Mouse (Mus musculus): ENCODE measurements around the gene Lsamp.

DNA sequence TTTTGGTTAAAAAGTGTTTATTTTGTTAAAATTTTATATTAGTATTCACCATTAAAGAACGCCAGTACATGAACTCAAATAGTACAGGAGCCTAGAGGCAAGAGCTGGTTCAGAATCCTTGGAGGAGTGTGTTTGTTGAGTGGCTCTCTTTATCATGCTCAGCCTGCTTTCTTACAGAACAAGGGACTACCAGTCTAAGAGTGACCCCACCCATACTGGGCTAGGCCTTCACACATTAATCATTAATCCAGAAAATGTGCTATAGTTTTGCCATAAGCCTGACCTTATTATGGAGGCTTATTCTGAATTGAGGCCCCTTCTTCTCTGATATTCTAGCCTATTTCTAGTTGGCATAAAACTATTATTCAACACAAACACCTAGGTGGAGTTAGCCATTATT, 52.6 kb downstream of the Lsamp start:
- no peak for TF ChIP-seq CTCF (IDR thresholded peaks at IDR 0.05; ENCODE audit: low read depth)
- TF ChIP-seq EP300 (IDR thresholded peaks at IDR 0.05; ENCODE audit: low read depth) = no peak
